Mouse (Mus musculus): ENCODE results near the gene Josd1.

DNA sequence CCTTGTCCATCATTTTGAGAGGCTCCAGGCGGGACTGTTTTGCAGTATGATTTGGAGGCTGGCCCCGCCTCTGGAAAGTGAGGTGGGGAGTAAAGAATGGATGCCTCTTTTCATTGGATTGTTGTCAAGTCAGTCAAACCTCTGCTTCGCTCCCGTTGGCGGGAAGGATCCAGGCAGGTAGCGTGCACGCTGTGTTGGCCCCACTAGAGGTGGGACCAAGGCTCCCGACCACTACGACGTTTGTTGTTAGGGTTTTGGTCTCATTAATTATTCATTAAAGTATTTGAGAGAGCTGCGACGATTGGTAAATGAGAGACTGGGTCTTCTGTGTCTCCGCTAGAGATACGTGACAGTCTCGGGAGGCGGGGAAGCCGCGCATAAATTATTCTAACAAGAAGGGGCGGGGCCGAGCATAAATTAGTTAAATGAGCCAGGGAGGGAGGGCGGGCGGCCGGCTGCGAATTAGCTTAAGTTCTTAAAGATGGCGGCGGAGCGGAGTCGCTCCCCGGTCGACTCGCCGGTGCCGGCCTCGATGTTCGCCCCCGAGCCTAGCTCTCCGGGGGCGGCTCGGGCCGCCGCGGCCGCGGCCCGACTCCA is 2.8 kb upstream of the Josd1 start, which contains the start of gene Gtpbp1:
- TF ChIP-seq CTCF (IDR thresholded peaks at IDR 0.05; ENCODE audit: control insufficient read depth, insufficient read depth, insufficient read length) (no peak), USF1 (IDR thresholded peaks at IDR 0.05; ENCODE audit: low read depth) (no peak), MYOD1 (IDR thresholded peaks at IDR 0.05; ENCODE audit: control insufficient read depth, insufficient read length, low read depth) (no peak), CEBPB (IDR thresholded peaks at IDR 0.05; ENCODE audit: low read depth) (no peak)
